Mouse (Mus musculus) left cerebral cortex, postnatal 25 days (tissue): ENCODE results near the gene Pmm2. TPM values are rescaled to one million over a fixed set of nuclear protein-coding genes. Genes with fewer than 3 reads are reported as not detected.
A peak's percentile ranks its signal among the peaks of the same experiment; 100 is the strongest.

Source experiments
- DNase-seq, 2 experiments: peaks; one replicate each; pipeline ENCODE4 v3.0.0; 2022; ENCODE audit warnings: low spot score in 2 of 2, mixed read lengths in 1 of 2
- intact Hi-C: fragments of 180-260 bp; cut with DNase I; formaldehyde crosslinking; loops from one replicate; pipeline ENCODE4 v1.15.1; 2025
- total RNA-seq, 2 experiments: library from RNA; stranded (reverse); gene quantifications; 2 replicates each; pipeline ENCODE4 v1.2.3; 2021

Gene Pmm2
- total RNA-seq, result 10 to 100 TPM; 26.8 to 31.0 TPM

- intact Hi-C loops, result loop anchor here (10.0 kb wide), 1 partner anchor 143 kb away; no protein-coding TSS in a partner anchor
- peak; percentile 87 to 96 for DNase-seq
Measured at GRCm38 (mm10) chr16:8637217-8638051, at the start of gene Pmm2, which contains the start of gene Tmem186. Pmm2 (plus strand) TSS chr16:8637674. Tmem186 (minus strand) TSS chr16:8637712.

GRCm38 (mm10) chr16:8595411-8595810 is 42.1 kb upstream of the Pmm2 start:
- intact Hi-C loops, result no loop called here
- DNase-seq, result peak; percentile 65 to 81

GRCm38 (mm10) chr16:8596336-8596735 is 41.1 kb upstream of the Pmm2 start:
- DNase-seq, result peak; percentile 26 to 63

GRCm38 (mm10) chr16:8597516-8597915 is 40.0 kb upstream of the Pmm2 start:
- DNase-seq, result no peak
- intact Hi-C loops, result no loop called here

More at GRCm38 (mm10) chr16:8596336-8596735, 41.1 kb upstream of the Pmm2 start:
- intact Hi-C loops, result no loop called here

- intact Hi-C loops, result no loop called here
- no peak for DNase-seq
Measured at GRCm38 (mm10) chr16:8603789-8604188, 33.7 kb upstream of the Pmm2 start.

- peak in 1 of 2 experiments; percentile 18 for DNase-seq
- intact Hi-C loops, result no loop called here
Measured at GRCm38 (mm10) chr16:8610397-8610796, 27.1 kb upstream of the Pmm2 start.

GRCm38 (mm10) chr16:8612214-8613005 is 25.1 kb upstream of the Pmm2 start:
- DNase-seq, result no peak
- intact Hi-C loops, result no loop called here

- intact Hi-C loops, result no loop called here
- no peak for DNase-seq
Measured at GRCm38 (mm10) chr16:8613039-8613438, 24.4 kb upstream of the Pmm2 start.

GRCm38 (mm10) chr16:8613447-8613846 is 24.0 kb upstream of the Pmm2 start:
- no peak for DNase-seq
- intact Hi-C loops, result no loop called here

- intact Hi-C loops, result no loop called here
- no peak for DNase-seq
Measured at GRCm38 (mm10) chr16:8619659-8620314, 17.7 kb upstream of the Pmm2 start.

GRCm38 (mm10) chr16:8620315-8621115 is 17.0 kb upstream of the Pmm2 start:
- intact Hi-C loops, result no loop called here
- DNase-seq, result no peak

- no peak for DNase-seq
- intact Hi-C loops, result loop anchor here (10.0 kb wide), 1 partner anchor 136 kb away; no protein-coding TSS in a partner anchor
Measured at GRCm38 (mm10) chr16:8630419-8630818, 7.1 kb upstream of the Pmm2 start.

GRCm38 (mm10) chr16:8631428-8631827 is 6.0 kb upstream of the Pmm2 start:
- intact Hi-C loops, result loop anchor here (10.0 kb wide), 1 partner anchor 137 kb away; no protein-coding TSS in a partner anchor
- no peak for DNase-seq

- no peak for DNase-seq
- intact Hi-C loops, result loop anchor here (10.0 kb wide), 1 partner anchor 142 kb away; no protein-coding TSS in a partner anchor
Measured at GRCm38 (mm10) chr16:8636867-8637216, 632 bp upstream of the Pmm2 start.

GRCm38 (mm10) chr16:8638131-8638530 is 657 bp downstream of the Pmm2 start:
- DNase-seq, result no peak
- intact Hi-C loops, result loop anchor here (10.0 kb wide), 1 partner anchor 143 kb away; no protein-coding TSS in a partner anchor

- DNase-seq, result no peak
- intact Hi-C loops, result loop anchor here (10.0 kb wide), 1 partner anchor 145 kb away; no protein-coding TSS in a partner anchor
Measured at GRCm38 (mm10) chr16:8639466-8640191, 2.2 kb downstream of the Pmm2 start.

GRCm38 (mm10) chr16:8643855-8644254 is 6.4 kb downstream of the Pmm2 start:
- peak; percentile 50 to 54 for DNase-seq
- intact Hi-C loops, result loop anchor here (2.0 kb wide), 1 partner anchor 31 kb away; no protein-coding TSS in a partner anchor

GRCm38 (mm10) chr16:8645546-8645945 is 8.1 kb downstream of the Pmm2 start:
- DNase-seq, result no peak
- intact Hi-C loops, result loop anchor here (2.0 kb wide), 1 partner anchor 29 kb away; no protein-coding TSS in a partner anchor
